Mouse (Mus musculus): Measurements from ENCODE around the gene Rtn4rl1.

DNA sequence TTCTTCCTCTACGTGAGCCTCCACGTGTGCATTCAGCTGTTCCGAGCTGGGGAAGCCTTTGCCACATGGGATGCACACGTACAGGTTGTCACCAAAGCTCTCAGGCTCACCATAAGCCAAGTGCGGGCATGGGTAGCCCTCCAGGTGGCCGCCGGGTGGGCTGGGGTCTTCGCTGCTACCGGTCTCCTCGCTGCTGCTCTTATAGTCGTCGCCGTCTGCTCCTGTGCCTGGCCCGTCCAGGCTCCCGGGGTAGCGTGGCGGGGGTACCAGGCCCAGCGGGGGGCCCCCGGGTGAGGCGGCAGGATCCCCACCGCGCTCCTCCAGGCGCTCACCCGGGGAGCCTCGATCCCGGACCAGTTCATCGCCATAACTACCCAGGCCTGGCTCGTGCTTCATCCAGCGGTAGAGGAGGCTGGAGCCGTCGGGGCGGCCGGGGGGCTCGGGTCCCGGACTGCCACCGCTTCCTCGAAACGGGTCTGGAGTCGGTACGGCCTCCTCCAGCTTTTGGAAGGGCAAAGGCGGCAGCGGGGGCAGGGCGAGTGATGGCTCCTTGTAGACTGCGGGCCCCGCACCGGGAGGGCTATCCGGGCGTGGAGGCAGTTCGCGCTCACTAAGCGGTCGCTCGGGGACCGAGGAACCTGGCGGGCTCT lies 27.3 kb upstream of the Rtn4rl1 start:
- no peak for TF ChIP-seq CTCF (IDR thresholded peaks at IDR 0.05; ENCODE audit: insufficient read depth, low read depth, low read length)
- TF ChIP-seq POLR2A (IDR thresholded peaks at IDR 0.05; ENCODE audit: insufficient read depth, low read depth, low read length), result no peak

All from olfactory bulb, adult 2 months (tissue).